Mouse (Mus musculus) CH12.LX (cell line): ENCODE results near the gene Btg1. TPM values are rescaled to one million over a fixed set of nuclear protein-coding genes. Genes with fewer than 3 reads are reported as not detected.

Experiments used
- DNase-seq: peaks from one replicate; pipeline ENCODE4 v3.0.0-alpha.2; 2013; ENCODE audit errors: extremely low read depth
- H3K27ac ChIP-seq: 2 replicates; pipeline ENCODE4 v1.5.1; 2012; ENCODE audit warnings: low read depth, mild to moderate bottlenecking, control low read depth, moderate library complexity; ENCODE audit not compliant: insufficient read depth
- H3K27me3 ChIP-seq: replicated peaks from 2 replicates; pipeline ENCODE3; 2012; ENCODE audit warnings: inconsistent platforms
- H3K36me3 ChIP-seq, 2 experiments: replicated peaks in 1 of 2; 2 replicates each; pipeline versions ENCODE3 to v1.6.1; 2012; ENCODE audit warnings: inconsistent platforms in 1 of 2, low read length in 1 of 2, mild to moderate bottlenecking in 1 of 2, mixed read lengths in 1 of 2, moderate library complexity in 1 of 2; ENCODE audit not compliant: control insufficient read depth in 1 of 2, insufficient read depth in 1 of 2
- H3K4me1 ChIP-seq, 2 experiments: 2 replicates each; pipeline ENCODE4 v1.6.1; 2012; ENCODE audit warnings: inconsistent platforms in 1 of 2, moderate library complexity in 1 of 2; ENCODE audit not compliant: insufficient read depth in 2 of 2, control insufficient read depth in 1 of 2
- H3K4me2 ChIP-seq: 2 replicates; pipeline ENCODE4 v1.6.1; 2012; ENCODE audit warnings: low read depth, mild to moderate bottlenecking, control low read depth; ENCODE audit not compliant: poor library complexity, insufficient read depth, severe bottlenecking
- H3K4me3 ChIP-seq, 3 experiments: fragments of 150-350 bp in 1 of 3; sonication (generic) in 1 of 3; replicated peaks in 1 of 3; 2 replicates each; pipeline versions ENCODE3 to v1.5.1; 2011 to 2012; ENCODE audit warnings: low read depth in 2 of 3, low read length in 2 of 3, mild to moderate bottlenecking in 2 of 3, moderate library complexity in 2 of 3, control low read depth in 1 of 3, improper control_type of control experiment in 1 of 3, inconsistent platforms in 1 of 3, mixed read lengths in 1 of 3; ENCODE audit not compliant: poor library complexity in 1 of 3
- H3K79me2 ChIP-seq: replicated peaks from 2 replicates; pipeline ENCODE4 v1.6.1; 2012; ENCODE audit warnings: mild to moderate bottlenecking, moderate library complexity; ENCODE audit not compliant: control insufficient read depth, poor library complexity, insufficient read depth, severe bottlenecking; ENCODE audit errors: extremely low read depth
- H3K9ac ChIP-seq: 2 replicates; pipeline ENCODE4 v1.6.1; 2012; ENCODE audit warnings: low read depth, mild to moderate bottlenecking, control low read depth, moderate library complexity; ENCODE audit not compliant: insufficient read depth
- H3K9me3 ChIP-seq: replicated peaks from 2 replicates; pipeline ENCODE3; 2012; ENCODE audit warnings: low read length, inconsistent platforms, mixed read lengths
- BHLHE40 ChIP-seq: IDR thresholded peaks from 2 replicates; pipeline ENCODE4 v1.6.1; 2011; ENCODE audit warnings: mild to moderate bottlenecking, low read depth, low read length, improper control_type of control experiment
- CHD1 ChIP-seq: IDR thresholded peaks from 2 replicates; pipeline ENCODE4 v1.6.1; 2012; ENCODE audit warnings: low read depth, low read length, improper control_type of control experiment, inconsistent platforms
- CTCF ChIP-seq, 2 experiments: IDR thresholded peaks in 1 of 2; conservative IDR thresholded peaks in 1 of 2; 2 replicates each; pipeline ENCODE4 v1.5.1; 2011 to 2012; ENCODE audit warnings: low read depth in 2 of 2, low read length in 2 of 2, improper control_type of control experiment in 1 of 2, inconsistent platforms in 1 of 2, mild to moderate bottlenecking in 1 of 2, moderate library complexity in 1 of 2
- EP300 ChIP-seq: IDR thresholded peaks from 2 replicates; pipeline ENCODE4 v1.6.1; 2011; ENCODE audit warnings: low read length, improper control_type of control experiment
- KAT2A ChIP-seq: IDR thresholded peaks from 2 replicates; pipeline ENCODE4 v1.6.1; 2012; ENCODE audit warnings: low read length, improper control_type of control experiment, inconsistent platforms; ENCODE audit not compliant: insufficient replicate concordance
- MAFK ChIP-seq: IDR thresholded peaks from 2 replicates; pipeline ENCODE4 v1.6.1; 2011; ENCODE audit warnings: low read length, improper control_type of control experiment; ENCODE audit not compliant: insufficient replicate concordance
- MAZ ChIP-seq: IDR thresholded peaks from 2 replicates; pipeline ENCODE4 v1.6.1; 2012; ENCODE audit warnings: low read depth, mild to moderate bottlenecking, inconsistent platforms, low read length, improper control_type of control experiment, moderate library complexity
- MEF2A ChIP-seq: IDR thresholded peaks from 2 replicates; pipeline ENCODE4 v1.6.1; 2014; ENCODE audit warnings: low read depth, mild to moderate bottlenecking, inconsistent platforms, low read length, improper control_type of control experiment, borderline replicate concordance
- MYC ChIP-seq: IDR thresholded peaks from 2 replicates; pipeline ENCODE4 v1.6.1; 2011; ENCODE audit warnings: low read depth, mild to moderate bottlenecking, improper control_type of control experiment, low read length
- NELFE ChIP-seq: IDR thresholded peaks from 2 replicates; pipeline ENCODE4 v1.6.1; 2011; ENCODE audit warnings: low read depth, low read length, improper control_type of control experiment
- PAX5 ChIP-seq: IDR thresholded peaks from 2 replicates; pipeline ENCODE4 v1.6.1; 2012; ENCODE audit warnings: low read length, inconsistent platforms, mixed read lengths
- POLR2A ChIP-seq: IDR thresholded peaks from 2 replicates; pipeline ENCODE4 v1.6.1; 2011; ENCODE audit warnings: low read depth, mild to moderate bottlenecking, improper control_type of control experiment, low read length
- POLR2AphosphoS2 ChIP-seq: IDR thresholded peaks from 2 replicates; pipeline ENCODE4 v1.6.1; 2011; ENCODE audit warnings: low read depth, low read length, improper control_type of control experiment
- RAD21 ChIP-seq: IDR thresholded peaks from 2 replicates; pipeline ENCODE4 v1.6.1; 2011; ENCODE audit warnings: low read depth, mild to moderate bottlenecking, low read length, improper control_type of control experiment, moderate library complexity
- RCOR1 ChIP-seq: conservative IDR thresholded peaks from 2 replicates; pipeline ENCODE4 v1.6.1; 2012; ENCODE audit warnings: low read depth, mild to moderate bottlenecking, inconsistent platforms, low read length, improper control_type of control experiment
- SIN3A ChIP-seq: IDR thresholded peaks from 2 replicates; pipeline ENCODE4 v1.6.1; 2012; ENCODE audit warnings: low read length, improper control_type of control experiment, inconsistent platforms
- TCF12 ChIP-seq: IDR thresholded peaks from 2 replicates; pipeline ENCODE4 v1.6.1; 2014; ENCODE audit warnings: low read depth, mild to moderate bottlenecking, inconsistent platforms, low read length, improper control_type of control experiment
- USF1 ChIP-seq: IDR thresholded peaks from 2 replicates; pipeline ENCODE4 v1.6.1; 2014; ENCODE audit warnings: low read depth, mild to moderate bottlenecking, inconsistent platforms, low read length, improper control_type of control experiment
- dilution Hi-C: fragments of 300-500 bp; cut with MboI; formaldehyde crosslinking; loops from 2 replicates; pipeline ENCODE4 v1.14.3; 2020; ENCODE audit warnings: low sequenced_read_pairs; ENCODE audit not compliant: extremely low pct_unique_long_range_greater_than_20kb, extremely low pct_ligation_motif_present
- in situ Hi-C: fragments of 300-500 bp; cut with MboI; formaldehyde crosslinking; loops from 3 replicates; pipeline ENCODE4 v1.14.3; 2019; ENCODE audit warnings: low sequenced_read_pairs, low pct_ligation_motif_present, low pct_unique_long_range_greater_than_20kb, mixed read lengths
- polyA plus RNA-seq: library from polyadenylated mRNA; unstranded; fragments of >175 nt; gene quantifications from 2 replicates; pipeline ENCODE4 v1.2.1, GENCODE M21; 2012; ENCODE audit warnings: low read depth; ENCODE audit not compliant: insufficient read length
- total RNA-seq, 2 experiments: library from RNA; depleted of rRNA; stranded (reverse); fragments of 300-350 nt in 1 of 2; fragments of >200 nt in 1 of 2; gene quantifications; 2 replicates each; pipeline ENCODE4 v1.2.3; 2012 to 2014

The Btg1 gene
- total and polyA plus RNA-seq, 3 experiments, result 15.8 to 25.1 (median 20.5) TPM

DNA sequence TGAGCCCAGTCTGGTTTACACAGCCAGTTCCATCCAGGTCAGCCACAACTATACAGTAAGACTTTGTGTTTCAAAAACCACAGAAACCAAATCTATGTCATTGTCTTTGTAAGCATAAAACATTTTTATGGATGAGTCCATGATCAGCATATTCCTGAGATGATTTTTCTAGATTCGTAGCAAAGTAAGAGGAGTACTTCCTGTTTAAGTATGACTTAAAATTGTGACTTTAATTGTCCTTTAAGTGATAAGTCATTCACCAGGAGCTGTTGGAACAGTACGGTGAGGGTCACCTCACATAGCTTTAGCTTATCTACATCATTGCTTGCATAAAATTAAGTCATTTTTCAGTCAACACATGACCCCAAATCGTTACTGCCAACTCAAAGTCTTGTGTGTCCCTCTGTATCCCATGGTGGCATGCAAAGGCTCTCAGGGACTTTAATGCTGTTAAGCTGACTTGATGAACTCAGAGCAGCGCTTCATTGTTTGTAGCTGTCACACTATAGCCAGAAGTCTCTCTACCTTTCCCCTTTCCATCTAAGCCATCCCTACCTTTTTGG is 6.9 kb downstream of the Btg1 start:
- no peaks in the 10 kb centered on the region for H3K9me3 ChIP-seq
- H3K4me1 ChIP-seq, result peaks cover 14 to 51% of the 10 kb centered on the region in 2 experiments
- in situ Hi-C loops (loop anchor here (10.0 to 25.0 kb wide), 4 partner anchors 101 to 689 kb away; no protein-coding TSS in a partner anchor), dilution Hi-C loops (no loop called here)
- no peak overlapping the region for H3K4me2 ChIP-seq
- peaks cover 58% of the 10 kb centered on the region for H3K79me2 ChIP-seq
- DNase-seq, result no peak
- TF ChIP-seq BHLHE40 (no peak), MAZ (no peak), EP300 (no peak), RAD21 (no peak), PAX5 (no peak), POLR2AphosphoS2 (no peak; the same call in 1 of the 2 replicates), RCOR1 (no peak), MEF2A (no peak), NELFE (no peak), SIN3A (no peak), KAT2A (no peak), POLR2A (no peak), CTCF (conservative IDR thresholded peaks at IDR 0.05 in 1 of 2, IDR thresholded peaks at IDR 0.05 in 1 of 2; ENCODE audit: low read depth in 2 of 2, low read length in 2 of 2) (no peak), TCF12 (no peak), MAFK (no peak), MYC (no peak), USF1 (no peak), CHD1 (no peak)
- no peak overlapping the region for H3K27ac ChIP-seq
- no peak overlapping the region for H3K4me3 ChIP-seq
- H3K27me3 ChIP-seq, result no peaks in the 10 kb centered on the region
- no peak overlapping the region for H3K9ac ChIP-seq
- H3K36me3 ChIP-seq, result peaks cover 9 to 49% of the 10 kb centered on the region in 2 experiments

DNA sequence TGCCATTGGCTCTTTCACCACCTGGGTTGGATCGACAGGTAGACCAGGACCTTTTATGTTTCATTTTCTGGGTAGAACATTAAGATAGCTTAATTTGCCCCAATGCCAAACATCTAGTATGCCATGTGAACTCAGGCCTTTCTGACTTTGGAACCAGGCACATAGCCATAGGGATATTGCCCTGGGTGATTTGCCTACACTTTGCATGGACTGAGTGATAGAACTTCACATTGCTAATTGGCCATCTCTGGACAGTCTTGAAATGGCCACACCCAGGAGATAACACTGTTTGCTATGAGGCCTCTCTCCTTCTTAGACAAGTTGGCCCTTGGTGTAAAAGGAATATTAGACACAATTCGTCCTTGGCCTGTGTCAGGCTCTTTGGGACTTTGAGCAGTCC is 7.6 kb downstream of the Btg1 start:
- H3K27me3 ChIP-seq, result no peaks in the 10 kb centered on the region
- in situ Hi-C loops (loop anchor here (10.0 to 25.0 kb wide), 4 partner anchors 100 to 688 kb away; no protein-coding TSS in a partner anchor), dilution Hi-C loops (no loop called here)
- no peaks in the 10 kb centered on the region for H3K9me3 ChIP-seq
- no peak for TF ChIP-seq SIN3A
- no peak overlapping the region for H3K4me3 ChIP-seq
- DNase-seq, result no peak
- H3K4me2 ChIP-seq, result no peak overlapping the region
- H3K4me1 ChIP-seq, result peaks cover 14 to 51% of the 10 kb centered on the region in 2 experiments
- H3K79me2 ChIP-seq, result peaks cover 53% of the 10 kb centered on the region
- H3K27ac ChIP-seq, result no peak overlapping the region
- H3K36me3 ChIP-seq, result peaks cover 9 to 56% of the 10 kb centered on the region in 2 experiments
- no peak overlapping the region for H3K9ac ChIP-seq
